Mouse (Mus musculus): Measurements from ENCODE around the gene Limch1.

- TF ChIP-seq CTCF (IDR thresholded peaks at IDR 0.05; ENCODE audit: low read depth) (no peak), EP300 (optimal IDR thresholded peaks at IDR 0.05) (no peak)
Measured at GRCm38 (mm10) chr5:66733556-66733955, 12.1 kb upstream of the Limch1 start.

Measured in stomach, postnatal 0 days (tissue).